Mouse (Mus musculus): ENCODE results near the gene Arhgap15.

- no peak for TF ChIP-seq POLR2A (IDR thresholded peaks at IDR 0.05; ENCODE audit: control insufficient read depth, extremely low read depth, insufficient read depth, low read length, poor library complexity)
- TF ChIP-seq CTCF (IDR thresholded peaks at IDR 0.05; ENCODE audit: borderline replicate concordance, control insufficient read depth, extremely low read depth, insufficient read depth, low read length, poor library complexity): no peak
These were observed 335.8 kb downstream of the Arhgap15 start for GRCm38 (mm10) chr2:44084471-44084870.
